Mouse (Mus musculus): ENCODE data around the gene Kcnd3.

Gene Kcnd3

DNA sequence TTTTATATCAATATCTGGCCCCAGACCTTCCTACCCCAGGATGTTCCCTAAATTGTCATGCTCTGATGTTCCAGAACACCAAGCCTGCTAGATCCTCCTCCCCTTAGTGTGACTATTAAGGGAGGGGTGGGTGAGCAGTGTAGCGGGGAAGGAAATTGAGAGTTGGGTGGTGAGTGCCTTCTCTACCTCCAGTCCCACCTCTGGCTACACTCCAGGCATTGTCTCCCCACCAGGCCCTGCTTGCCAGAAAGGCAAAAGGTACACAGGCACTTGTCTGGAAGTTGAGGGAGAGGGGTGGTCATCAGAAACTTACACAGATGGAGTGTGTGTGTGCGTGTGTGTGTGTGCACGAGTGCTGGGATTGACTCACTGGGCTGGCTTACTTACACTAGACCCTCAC is 270.4 kb downstream of the Kcnd3 start:
- DNase-seq (ENCODE audit: low spot score in 2 of 2): no peak
